Mouse (Mus musculus) stomach, embryonic 15.5 days (tissue): ENCODE measurements at regions not wholly inside any gene's neighbourhood (a gene's known extent, or its start where the extent isn't known, plus 50 kb on each side); places are given as distances from the start of the nearest gene placed in this dataset.
A peak's percentile ranks its signal among the peaks of the same experiment; 100 is the strongest.

Experiments
- ATAC-seq: fragments of 200-750 bp; cut with Nextera tagmentation; 2 replicates; pipeline ENCODE4 v1.8.0; 2017; ENCODE audit warnings: low read depth, moderate number of reproducible peaks, moderate TSS enrichment; ENCODE audit not compliant: insufficient read depth, low FRiP score
- H3K27ac ChIP-seq: fragments of 300-500 bp; sonication (generic); 2 replicates; pipeline ENCODE4 v1.5.1; 2015; ENCODE audit warnings: mild to moderate bottlenecking, inconsistent platforms
- H3K27me3 ChIP-seq: fragments of 300-500 bp; sonication (generic); replicated peaks from 2 replicates; pipeline ENCODE4 v1.6.1; 2015; ENCODE audit warnings: inconsistent platforms
- H3K36me3 ChIP-seq: fragments of 300-500 bp; sonication (generic); 2 replicates; pipeline ENCODE4 v1.6.1; 2015; ENCODE audit warnings: inconsistent platforms
- H3K4me1 ChIP-seq: fragments of 300-500 bp; sonication (generic); 2 replicates; pipeline ENCODE4 v1.6.1; 2015; ENCODE audit warnings: inconsistent platforms
- H3K4me2 ChIP-seq: fragments of 300-500 bp; sonication (generic); 2 replicates; pipeline ENCODE4 v1.6.1; 2015; ENCODE audit warnings: mild to moderate bottlenecking, inconsistent platforms
- H3K4me3 ChIP-seq: fragments of 300-500 bp; sonication (generic); replicated peaks from 2 replicates; pipeline ENCODE4 v1.5.1; 2015; ENCODE audit warnings: inconsistent platforms
- H3K9ac ChIP-seq: fragments of 300-500 bp; sonication (generic); 2 replicates; pipeline ENCODE4 v1.6.1; 2015; ENCODE audit warnings: inconsistent platforms
- H3K9me3 ChIP-seq: fragments of 300-500 bp; sonication (generic); 2 replicates; pipeline ENCODE4 v1.6.1; 2016; ENCODE audit warnings: inconsistent platforms
- WGBS: fragments of 180-500 bp; shearing (Covaris S2); methylation state at CpG from one replicate; pipeline ENCODE4 v1.1.7; 2015; 5-methylcytosine and 5-hydroxymethylcytosine counted together

- Histone ChIP-seq H3K27me3 (no peaks in the 10 kb centered on the region), H3K9me3 (no peaks in the 10 kb centered on the region), H3K4me2 (no peak overlapping the region), H3K9ac (no peak overlapping the region), H3K27ac (no peak overlapping the region), H3K36me3 (no peaks in the 10 kb centered on the region), H3K4me1 (no peaks in the 10 kb centered on the region), H3K4me3 (no peak overlapping the region)
- 85% methylated on average over 1 of the region's 1 CpGs for WGBS
- ATAC-seq, result no peak
Observed at GRCm38 (mm10) chr16:78877941-78878340, 52.8 kb upstream of the Chodl start.

GRCm38 (mm10) chr16:78859006-78859405 is 71.7 kb upstream of the Chodl start:
- Histone ChIP-seq H3K4me3 (no peak overlapping the region), H3K4me2 (no peak overlapping the region), H3K9me3 (no peaks in the 10 kb centered on the region), H3K27me3 (no peaks in the 10 kb centered on the region), H3K4me1 (no peaks in the 10 kb centered on the region), H3K9ac (no peak overlapping the region), H3K27ac (no peak overlapping the region), H3K36me3 (no peaks in the 10 kb centered on the region)
- ATAC-seq, result no peak
- WGBS, result 70% methylated on average over 4 of the region's 4 CpGs

GRCm38 (mm10) chr16:78830957-78831356 is 99.8 kb upstream of the Chodl start:
- H3K36me3 ChIP-seq, result no peaks in the 10 kb centered on the region
- WGBS, result 62% methylated on average over 7 of the region's 7 CpGs
- no peaks in the 10 kb centered on the region for H3K27me3 ChIP-seq
- ATAC-seq, result no peak; the same call in 1 of the 2 replicates
- no peaks in the 10 kb centered on the region for H3K9me3 ChIP-seq
- peak overlapping the region; percentile 26; the same call in 1 of the 2 replicates for H3K27ac ChIP-seq
- no peak overlapping the region for H3K4me2 ChIP-seq
- H3K4me1 ChIP-seq, result no peaks in the 10 kb centered on the region
- H3K9ac ChIP-seq, result no peak overlapping the region
- no peak overlapping the region for H3K4me3 ChIP-seq

- no peak overlapping the region for H3K27ac ChIP-seq
- no peaks in the 10 kb centered on the region for H3K36me3 ChIP-seq
- H3K9me3 ChIP-seq, result no peaks in the 10 kb centered on the region
- ATAC-seq, result no peak
- no peaks in the 10 kb centered on the region for H3K27me3 ChIP-seq
- no peak overlapping the region for H3K4me2 ChIP-seq
- H3K4me1 ChIP-seq, result no peaks in the 10 kb centered on the region
- H3K9ac ChIP-seq, result no peak overlapping the region
- 26% methylated on average over 3 of the region's 3 CpGs for WGBS
- H3K4me3 ChIP-seq, result no peak overlapping the region
Observed at GRCm38 (mm10) chr16:78827739-78828138, 103.0 kb upstream of the Chodl start.

- peak; percentile 27; the same call in 1 of the 2 replicates for ATAC-seq
- 51% methylated on average over 2 of the region's 2 CpGs for WGBS
- Histone ChIP-seq H3K9me3 (no peaks in the 10 kb centered on the region), H3K4me2 (no peak overlapping the region), H3K4me1 (no peaks in the 10 kb centered on the region), H3K27ac (no peak overlapping the region), H3K9ac (no peak overlapping the region), H3K36me3 (no peaks in the 10 kb centered on the region), H3K27me3 (no peaks in the 10 kb centered on the region), H3K4me3 (no peak overlapping the region)
Observed at GRCm38 (mm10) chr16:78790064-78790463, 140.7 kb upstream of the Chodl start.

- no peaks in the 10 kb centered on the region for H3K27me3 ChIP-seq
Observed at GRCm38 (mm10) chr16:78759226-78759625, 171.5 kb upstream of the Chodl start.

GRCm38 (mm10) chr16:78737902-78738301 is 161.4 kb upstream of the D16Ertd472e start:
- Histone ChIP-seq H3K9me3 (no peaks in the 10 kb centered on the region), H3K27ac (no peak overlapping the region), H3K4me1 (no peaks in the 10 kb centered on the region), H3K27me3 (no peaks in the 10 kb centered on the region), H3K4me3 (no peak overlapping the region), H3K36me3 (no peaks in the 10 kb centered on the region), H3K4me2 (no peak overlapping the region), H3K9ac (no peak overlapping the region)
- 65% methylated on average over 4 of the region's 4 CpGs for WGBS
- ATAC-seq, result no peak

More at GRCm38 (mm10) chr16:78759226-78759625, 171.5 kb upstream of the Chodl start:
- no peaks in the 10 kb centered on the region for H3K4me1 ChIP-seq
- no peaks in the 10 kb centered on the region for H3K36me3 ChIP-seq
- no peak overlapping the region for H3K4me2 ChIP-seq
- H3K9me3 ChIP-seq, result no peaks in the 10 kb centered on the region
- no peak overlapping the region for H3K9ac ChIP-seq
- no peak overlapping the region for H3K27ac ChIP-seq
- H3K4me3 ChIP-seq, result no peak overlapping the region
- no peak for ATAC-seq

GRCm38 (mm10) chr16:78730583-78731501 is 154.3 kb upstream of the D16Ertd472e start:
- no peak overlapping the region for H3K4me2 ChIP-seq
- no peaks in the 10 kb centered on the region for H3K27me3 ChIP-seq
- WGBS, result 58% methylated on average over 13 of the region's 13 CpGs
- H3K4me1 ChIP-seq, result no peaks in the 10 kb centered on the region
- H3K4me3 ChIP-seq, result no peak overlapping the region
- ATAC-seq, result no peak
- H3K36me3 ChIP-seq, result no peaks in the 10 kb centered on the region
- H3K9ac ChIP-seq, result no peak overlapping the region
- H3K9me3 ChIP-seq, result no peaks in the 10 kb centered on the region
- H3K27ac ChIP-seq, result no peak overlapping the region

GRCm38 (mm10) chr16:78725541-78725940 is 149.0 kb upstream of the D16Ertd472e start:
- no peak overlapping the region for H3K4me2 ChIP-seq
- no peak overlapping the region for H3K4me3 ChIP-seq
- no peaks in the 10 kb centered on the region for H3K9me3 ChIP-seq
- no peaks in the 10 kb centered on the region for H3K27me3 ChIP-seq
- ATAC-seq, result no peak
- H3K36me3 ChIP-seq, result no peaks in the 10 kb centered on the region
- H3K4me1 ChIP-seq, result no peaks in the 10 kb centered on the region
- WGBS, result 75% methylated on average over 2 of the region's 2 CpGs
- H3K27ac ChIP-seq, result no peak overlapping the region
- no peak overlapping the region for H3K9ac ChIP-seq

- no peaks in the 10 kb centered on the region for H3K4me1 ChIP-seq
- H3K36me3 ChIP-seq, result no peaks in the 10 kb centered on the region
- no peak overlapping the region for H3K4me2 ChIP-seq
- no peak for ATAC-seq
- H3K9ac ChIP-seq, result no peak overlapping the region
- no peak overlapping the region for H3K27ac ChIP-seq
- no peaks in the 10 kb centered on the region for H3K27me3 ChIP-seq
- WGBS, result 76% methylated on average over 7 of the region's 7 CpGs
- no peak overlapping the region for H3K4me3 ChIP-seq
- H3K9me3 ChIP-seq, result no peaks in the 10 kb centered on the region
Observed at GRCm38 (mm10) chr16:78709943-78710342, 133.4 kb upstream of the D16Ertd472e start.

GRCm38 (mm10) chr16:78707566-78707965 is 131.1 kb upstream of the D16Ertd472e start:
- Histone ChIP-seq H3K9me3 (no peaks in the 10 kb centered on the region), H3K36me3 (no peaks in the 10 kb centered on the region), H3K27me3 (no peaks in the 10 kb centered on the region), H3K4me3 (no peak overlapping the region), H3K4me2 (no peak overlapping the region), H3K4me1 (no peaks in the 10 kb centered on the region), H3K9ac (no peak overlapping the region), H3K27ac (no peak overlapping the region)
- WGBS, result 71% methylated on average over 4 of the region's 4 CpGs
- ATAC-seq, result no peak

GRCm38 (mm10) chr16:78707165-78707564 is 130.7 kb upstream of the D16Ertd472e start:
- Histone ChIP-seq H3K9me3 (no peaks in the 10 kb centered on the region), H3K4me3 (no peak overlapping the region), H3K27me3 (no peaks in the 10 kb centered on the region), H3K36me3 (no peaks in the 10 kb centered on the region), H3K27ac (no peak overlapping the region), H3K4me1 (no peaks in the 10 kb centered on the region), H3K9ac (no peak overlapping the region), H3K4me2 (no peak overlapping the region)
- ATAC-seq, result no peak
- WGBS, result 89% methylated on average over 7 of the region's 7 CpGs
